Mouse (Mus musculus) gastrocnemius, adult 2 months (tissue): ENCODE measurements around the gene Fer. TPM values are rescaled to one million over a fixed set of nuclear protein-coding genes. Genes with fewer than 3 reads are reported as not detected.

ENCODE experiments used
- DNase-seq: peaks from one replicate; pipeline ENCODE4 v3.0.0; 2022
- H3K27ac ChIP-seq: fragments of 200-600 bp; 2 replicates; pipeline ENCODE4 v1.8.1; 2022; ENCODE audit warnings: mild to moderate bottlenecking
- H3K4me3 ChIP-seq: fragments of 200-600 bp; 2 replicates; pipeline ENCODE4 v1.8.1; 2022; ENCODE audit warnings: mild to moderate bottlenecking, moderate library complexity
- CTCF ChIP-seq: fragments of 200-600 bp; IDR thresholded peaks from 2 replicates; pipeline ENCODE4 v1.8.1; 2022; ENCODE audit warnings: antibody characterized with exemption, mild to moderate bottlenecking, moderate library complexity
- intact Hi-C: fragments of 180-260 bp; cut with DNase I; formaldehyde crosslinking; loops from one replicate; pipeline ENCODE4 v1.15.1; 2025
- total RNA-seq, 2 experiments: library from RNA; stranded (reverse); gene quantifications; 2 replicates each; pipeline ENCODE4 v1.2.3; 2021

Gene Fer
- total RNA-seq, 2 experiments from 2014 or later, result 11.2 to 12.8 TPM

GRCm38 (mm10) chr17:64167731-64168130, 304.9 kb downstream of the Fer start:
- DNase-seq, result no peak
- intact Hi-C loops, result no loop called here
- H3K4me3 ChIP-seq, result no peak overlapping the region
- H3K27ac ChIP-seq, result no peak overlapping the region
- no peak for TF ChIP-seq CTCF

GRCm38 (mm10) chr17:64170019-64170418, 307.2 kb downstream of the Fer start:
- intact Hi-C loops, result no loop called here
- TF ChIP-seq CTCF, result no peak
- no peak overlapping the region for H3K4me3 ChIP-seq
- H3K27ac ChIP-seq, result no peak overlapping the region
- DNase-seq, result no peak

- no peak for TF ChIP-seq CTCF
- DNase-seq, result no peak
- intact Hi-C loops, result no loop called here
- H3K4me3 ChIP-seq, result no peak overlapping the region
- no peak overlapping the region for H3K27ac ChIP-seq
These were observed 309.6 kb downstream of the Fer start for GRCm38 (mm10) chr17:64172474-64172873.

GRCm38 (mm10) chr17:64180546-64180945, 317.7 kb downstream of the Fer start:
- DNase-seq, result no peak
- intact Hi-C loops, result no loop called here
- Histone ChIP-seq H3K4me3 (no peak overlapping the region), H3K27ac (no peak overlapping the region)
- TF ChIP-seq CTCF, result no peak

GRCm38 (mm10) chr17:64181291-64181690, 318.4 kb downstream of the Fer start:
- TF ChIP-seq CTCF, result no peak
- intact Hi-C loops, result no loop called here
- no peak for DNase-seq
- Histone ChIP-seq H3K4me3 (no peak overlapping the region), H3K27ac (no peak overlapping the region)

GRCm38 (mm10) chr17:64182599-64182998, 319.7 kb downstream of the Fer start:
- no peak for DNase-seq
- intact Hi-C loops, result no loop called here
- Histone ChIP-seq H3K4me3 (no peak overlapping the region), H3K27ac (no peak overlapping the region)
- no peak for TF ChIP-seq CTCF

GRCm38 (mm10) chr17:64183196-64183595, 320.3 kb downstream of the Fer start:
- no peak overlapping the region for H3K4me3 ChIP-seq
- no peak for TF ChIP-seq CTCF
- no peak for DNase-seq
- intact Hi-C loops, result no loop called here
- no peak overlapping the region for H3K27ac ChIP-seq

Other genes with a start within 250 kb of the Fer start
- gene A930002H24Rik, start 729 bp downstream of the Fer start, total RNA-seq, result not detected